ENCODE assay signal across 21 mouse cellular contexts in genomic region chr4:130735957-130736356, GRCm38 (mm10).
"Had no signal": no experiment of that assay in that cellular context is flagged by ENCODE, and none has a peak within 500 bp of the region (broad histone marks: within the 10 kb centered on the region; RNA-seq: fewer than 3 reads in every experiment).

No protein-coding gene starts in this region.

- H3K4me1 ChIP-seq: intestine, embryonic 15.5 days; stomach, embryonic 15.5 days had no signal

- H3K4me2 ChIP-seq: intestine, embryonic 15.5 days; limb, embryonic 13.5 days; lung, embryonic 15.5 days; midbrain, embryonic 12.5 days; stomach, embryonic 15.5 days had no signal

- H3K9ac ChIP-seq: intestine, embryonic 15.5 days; limb, embryonic 13.5 days; liver, embryonic 14.5 days; lung, embryonic 15.5 days; midbrain, embryonic 12.5 days; stomach, embryonic 15.5 days had no signal

- H3K4me3 ChIP-seq: intestine, embryonic 15.5 days; layer of hippocampus, adult 2 months; limb, embryonic 10.5 days; limb, embryonic 13.5 days; lung, embryonic 15.5 days; megakaryocyte, embryonic 14.5 days; midbrain, embryonic 12.5 days; myocyte; stomach, embryonic 15.5 days had no signal

- H3K27ac ChIP-seq: intestine, embryonic 15.5 days; layer of hippocampus, adult 2 months; limb, embryonic 10.5 days; limb, embryonic 13.5 days; liver, embryonic 14.5 days; lung, embryonic 15.5 days; midbrain, embryonic 12.5 days; stomach, embryonic 15.5 days had no signal

- H3K27me3 ChIP-seq: intestine, embryonic 15.5 days; limb, embryonic 13.5 days; lung, embryonic 15.5 days; megakaryocyte, embryonic 14.5 days; midbrain, embryonic 12.5 days; stomach, embryonic 15.5 days had no signal

- ATAC-seq: intestine, embryonic 15.5 days had no signal

- DNase-seq: kidney, adult 11 months; kidney, adult 9 months; kidney, postnatal 14 days; layer of hippocampus, adult 9-11 months; lung, adult 18-20 months; lung, postnatal 10 days; lung, postnatal 36 days; right cerebral cortex, adult 18-20 months; right cerebral cortex, postnatal 14 days; spleen, adult 18-20 months; thymus, postnatal 25 days had no signal

- H3K9me3 ChIP-seq: intestine, embryonic 15.5 days; limb, embryonic 10.5 days; limb, embryonic 13.5 days; lung, embryonic 15.5 days; megakaryocyte, embryonic 14.5 days; midbrain, embryonic 12.5 days; stomach, embryonic 15.5 days had no signal
